Mouse (Mus musculus) MEL (cell line): ENCODE data around the gene Kcna7. TPM values are rescaled to one million over a fixed set of nuclear protein-coding genes. Genes with fewer than 3 reads are reported as not detected.
A peak's percentile ranks its signal among the peaks of the same experiment; 100 is the strongest.

Experiments used
- DNase-seq: peaks from one replicate; pipeline ENCODE4 v3.0.0; 2011; ENCODE audit warnings: low read depth, low spot score
- H3K27ac ChIP-seq: 2 replicates; pipeline ENCODE4 v1.5.1; 2012; ENCODE audit warnings: low read depth, mild to moderate bottlenecking, control low read depth, low read length, moderate library complexity; ENCODE audit not compliant: control insufficient read depth
- H3K27me3 ChIP-seq, 2 experiments: fragments of 150-350 bp in 1 of 2; sonication (generic) in 1 of 2; 2 replicates each; pipeline ENCODE4 v1.6.1; 2012; ENCODE audit warnings: low read length in 2 of 2, mild to moderate bottlenecking in 2 of 2, improper control_type of control experiment in 1 of 2, moderate library complexity in 1 of 2; ENCODE audit not compliant: insufficient read depth in 2 of 2, control insufficient read depth in 1 of 2
- H3K36me3 ChIP-seq, 2 experiments: 2 replicates each; pipeline ENCODE4 v1.6.1; 2012 to 2014; ENCODE audit warnings: low read length in 2 of 2, improper control_type of control experiment in 1 of 2, inconsistent platforms in 1 of 2, mild to moderate bottlenecking in 1 of 2; ENCODE audit not compliant: insufficient read depth in 2 of 2, control insufficient read depth in 1 of 2
- H3K4me1 ChIP-seq, 2 experiments: fragments of 150-350 bp in 1 of 2; sonication (generic) in 1 of 2; 2 replicates each; pipeline ENCODE4 v1.6.1; 2012; ENCODE audit warnings: low read length in 2 of 2, improper control_type of control experiment in 1 of 2, mild to moderate bottlenecking in 1 of 2; ENCODE audit not compliant: insufficient read depth in 2 of 2, control insufficient read depth in 1 of 2
- H3K4me3 ChIP-seq, 2 experiments: fragments of 150-350 bp in 1 of 2; sonication (generic) in 1 of 2; 2 replicates each; pipeline ENCODE4 v1.5.1; 2012; ENCODE audit warnings: low read depth in 2 of 2, low read length in 2 of 2, mild to moderate bottlenecking in 2 of 2, moderate library complexity in 2 of 2, control low read depth in 1 of 2, improper control_type of control experiment in 1 of 2; ENCODE audit not compliant: control insufficient read depth in 1 of 2, insufficient read depth in 1 of 2
- H3K79me2 ChIP-seq: 2 replicates; pipeline ENCODE4 v1.6.1; 2012; ENCODE audit warnings: mild to moderate bottlenecking, low read length, moderate library complexity; ENCODE audit not compliant: control insufficient read depth, poor library complexity, insufficient read depth
- H3K9ac ChIP-seq: 2 replicates; pipeline ENCODE4 v1.6.1; 2012; ENCODE audit warnings: low read depth, mild to moderate bottlenecking, control low read depth, low read length, moderate library complexity; ENCODE audit not compliant: control insufficient read depth, poor library complexity, severe bottlenecking
- H3K9me3 ChIP-seq: fragments of 150-350 bp; sonication (generic); replicated peaks from 2 replicates; pipeline ENCODE4 v1.6.1; 2012; ENCODE audit warnings: mild to moderate bottlenecking, low read length, improper control_type of control experiment, moderate library complexity; ENCODE audit not compliant: insufficient read depth
- CTCF ChIP-seq, 3 experiments: IDR thresholded peaks in 2 of 3; conservative IDR thresholded peaks in 1 of 3; 2 replicates each; pipeline ENCODE4 v1.5.1; 2011 to 2012; ENCODE audit warnings: low read length in 3 of 3, low read depth in 2 of 3, mild to moderate bottlenecking in 2 of 3, improper control_type of control experiment in 1 of 3, inconsistent platforms in 1 of 3, mixed read lengths in 1 of 3, moderate library complexity in 1 of 3; ENCODE audit not compliant: control insufficient read depth in 1 of 3, insufficient read depth in 1 of 3, poor library complexity in 1 of 3, severe bottlenecking in 1 of 3
- GABPA ChIP-seq: IDR thresholded peaks from 2 replicates; pipeline ENCODE4 v1.6.1; 2012; ENCODE audit warnings: low read depth, mild to moderate bottlenecking, inconsistent platforms, low read length, improper control_type of control experiment, moderate library complexity
- HCFC1 ChIP-seq: IDR thresholded peaks from 2 replicates; pipeline ENCODE4 v1.6.1; 2012; ENCODE audit warnings: low read depth, mild to moderate bottlenecking, inconsistent platforms, low read length, improper control_type of control experiment, moderate library complexity
- MAZ ChIP-seq: IDR thresholded peaks from 2 replicates; pipeline ENCODE4 v1.6.1; 2012; ENCODE audit warnings: low read depth, mild to moderate bottlenecking, inconsistent platforms, low read length, improper control_type of control experiment
- MEF2A ChIP-seq: IDR thresholded peaks from 2 replicates; pipeline ENCODE4 v1.6.1; 2014; ENCODE audit warnings: low read depth, mild to moderate bottlenecking, inconsistent platforms, low read length, improper control_type of control experiment; ENCODE audit not compliant: poor library complexity, insufficient replicate concordance, severe bottlenecking; ENCODE audit errors: extremely low read depth
- MXI1 ChIP-seq: IDR thresholded peaks from 2 replicates; pipeline ENCODE4 v1.6.1; 2011; ENCODE audit warnings: mild to moderate bottlenecking, low read depth, low read length, improper control_type of control experiment
- MYC ChIP-seq: IDR thresholded peaks from 2 replicates; pipeline ENCODE4 v1.6.1; 2011; ENCODE audit warnings: low read depth, mild to moderate bottlenecking, low read length, improper control_type of control experiment, moderate library complexity
- NELFE ChIP-seq: IDR thresholded peaks from 2 replicates; pipeline ENCODE4 v1.6.1; 2011; ENCODE audit warnings: low read depth, low read length, improper control_type of control experiment
- NRF1 ChIP-seq: IDR thresholded peaks from 2 replicates; pipeline ENCODE4 v1.6.1; 2014; ENCODE audit warnings: low read depth, mild to moderate bottlenecking, inconsistent platforms, low read length, improper control_type of control experiment, moderate library complexity; ENCODE audit not compliant: poor library complexity, insufficient read depth, severe bottlenecking
- POLR2A ChIP-seq, 2 experiments: IDR thresholded peaks; 2 replicates each; pipeline ENCODE4 v1.6.1; 2011 to 2012; ENCODE audit warnings: low read length in 2 of 2, mild to moderate bottlenecking in 2 of 2, control low read depth in 1 of 2, improper control_type of control experiment in 1 of 2, low read depth in 1 of 2, moderate library complexity in 1 of 2; ENCODE audit not compliant: control insufficient read depth in 1 of 2, insufficient read depth in 1 of 2, poor library complexity in 1 of 2
- POLR2AphosphoS2 ChIP-seq: IDR thresholded peaks from 2 replicates; pipeline ENCODE4 v1.6.1; 2011; ENCODE audit warnings: low read length, improper control_type of control experiment
- RAD21 ChIP-seq: IDR thresholded peaks from 2 replicates; pipeline ENCODE4 v1.6.1; 2011; ENCODE audit warnings: mild to moderate bottlenecking, low read depth, low read length, improper control_type of control experiment
- SIN3A ChIP-seq: IDR thresholded peaks from 2 replicates; pipeline ENCODE4 v1.6.1; 2012; ENCODE audit warnings: low read length, improper control_type of control experiment, inconsistent platforms
- SMC3 ChIP-seq: IDR thresholded peaks from 2 replicates; pipeline ENCODE4 v1.6.1; 2011; ENCODE audit warnings: low read depth, low read length, improper control_type of control experiment
- TBP ChIP-seq: IDR thresholded peaks from 2 replicates; pipeline ENCODE4 v1.8.0; 2011; ENCODE audit warnings: low read depth, low read length, improper control_type of control experiment
- TCF12 ChIP-seq: IDR thresholded peaks from 2 replicates; pipeline ENCODE4 v1.6.1; 2014; ENCODE audit warnings: low read depth, mild to moderate bottlenecking, inconsistent platforms, low read length, improper control_type of control experiment, moderate library complexity
- UBTF ChIP-seq: IDR thresholded peaks from 2 replicates; pipeline ENCODE4 v1.6.1; 2012; ENCODE audit warnings: low read depth, mild to moderate bottlenecking, inconsistent platforms, low read length, improper control_type of control experiment, moderate library complexity, borderline replicate concordance; ENCODE audit not compliant: insufficient read depth
- USF1 ChIP-seq: IDR thresholded peaks from 2 replicates; pipeline ENCODE4 v1.6.1; 2014; ENCODE audit warnings: low read depth, mild to moderate bottlenecking, inconsistent platforms, low read length, improper control_type of control experiment, moderate library complexity
- ZC3H11A ChIP-seq: IDR thresholded peaks from 2 replicates; pipeline ENCODE4 v1.6.1; 2012; ENCODE audit warnings: low read depth, mild to moderate bottlenecking, inconsistent platforms, low read length, improper control_type of control experiment
- ZMIZ1 ChIP-seq: IDR thresholded peaks from 2 replicates; pipeline ENCODE4 v1.6.1; 2012; ENCODE audit warnings: low read depth, mild to moderate bottlenecking, inconsistent platforms, low read length, improper control_type of control experiment, moderate library complexity
- polyA plus RNA-seq, 2 experiments: library from polyadenylated mRNA; stranded (reverse) in 1 of 2; unstranded in 1 of 2; fragments of >175 nt in 1 of 2; fragments of >200 nt in 1 of 2; gene quantifications; 2 replicates each; pipeline versions ENCODE4 v1.2.1 to v1.2.4; 2012; ENCODE audit warnings: low replicate concordance in 2 of 2, low read depth in 1 of 2; ENCODE audit not compliant: insufficient read length in 2 of 2, insufficient read depth in 1 of 2, missing spikeins in 1 of 2
- total RNA-seq: library from RNA; depleted of rRNA; stranded (reverse); fragments of 300-350 nt; gene quantifications from 2 replicates; pipeline ENCODE4 v1.2.3, GENCODE M21; 2012; rRNA removed

Gene Kcna7
- total RNA-seq (0.07 TPM in 1 of 2 replicates, not detected in the other), polyA plus RNA-seq (under 1 TPM in 1 of 2 experiments, not detected in 1; 0.06 TPM)

GRCm38 (mm10) chr7:45405091-45406075, at the start of gene Kcna7:
TSS of gene Kcna7 (plus strand) at chr7:45405653.
- Histone ChIP-seq H3K9ac (peak within 1 kb of the TSS; percentile 57), H3K36me3 (no peaks in the 10 kb centered on the region), H3K27me3 (no peaks in the 10 kb centered on the region; a peak in 1 of 4 replicates), H3K4me3 (peak within 1 kb of the TSS; percentile 46 to 48), H3K4me1 (peaks cover 0 to 3% of the 10 kb centered on the region in 2 experiments; a peak in 1 of 4 replicates), H3K9me3 (no peaks in the 10 kb centered on the region), H3K79me2 (no peaks in the 10 kb centered on the region), H3K27ac (peak within 1 kb of the TSS; percentile 12; the same call in 1 of the 2 replicates)
- DNase-seq: peak; percentile 75
- no peak for TF ChIP-seq GABPA
- peak; percentile 54 for TF ChIP-seq RAD21
- TF ChIP-seq HCFC1: 0 out of 2 replicates have a peak, but pooled peaks have one; percentile 50
- no peak for TF ChIP-seq TBP
- TF ChIP-seq NELFE: peak; percentile 45; the same call in 1 of the 2 replicates
- TF ChIP-seq ZC3H11A: peak; percentile 38
- TF ChIP-seq POLR2AphosphoS2: no peak
- TF ChIP-seq SMC3: peak; percentile 80
- TF ChIP-seq NRF1: 0 out of 2 replicates have a peak, but pooled peaks have one; percentile 10
- TF ChIP-seq UBTF: no peak
- no peak for TF ChIP-seq MEF2A
- TF ChIP-seq SIN3A: peak; percentile 36; the same call in 1 of the 2 replicates
- 0 out of 2 replicates have a peak, but pooled peaks have one; percentile 26 for TF ChIP-seq MYC
- peak in 1 of 2 experiments; percentile 50; a peak in 1 of 4 replicates for TF ChIP-seq POLR2A (IDR thresholded peaks at IDR 0.05; ENCODE audit: control insufficient read depth in 1 of 2, insufficient read depth in 1 of 2, low read depth in 1 of 2, low read length in 2 of 2, poor library complexity in 1 of 2)
- TF ChIP-seq MAZ: peak; percentile 44; the same call in 1 of the 2 replicates
- TF ChIP-seq ZMIZ1: 0 out of 2 replicates have a peak, but pooled peaks have one; percentile 36
- TF ChIP-seq TCF12: no peak
- no peak for TF ChIP-seq USF1
- TF ChIP-seq MXI1: 0 out of 2 replicates have a peak, but pooled peaks have one; percentile 33
- TF ChIP-seq CTCF (IDR thresholded peaks at IDR 0.05 in 2 of 3, conservative IDR thresholded peaks at IDR 0.05 in 1 of 3; ENCODE audit: control insufficient read depth in 1 of 3, insufficient read depth in 1 of 3, low read depth in 2 of 3, low read length in 3 of 3, poor library complexity in 1 of 3, severe bottlenecking in 1 of 3): peak; percentile 89 to 95 (median 91)
